Comparison of ENCODE assay signal across 8 mouse cellular contexts in the genomic region with DNA sequence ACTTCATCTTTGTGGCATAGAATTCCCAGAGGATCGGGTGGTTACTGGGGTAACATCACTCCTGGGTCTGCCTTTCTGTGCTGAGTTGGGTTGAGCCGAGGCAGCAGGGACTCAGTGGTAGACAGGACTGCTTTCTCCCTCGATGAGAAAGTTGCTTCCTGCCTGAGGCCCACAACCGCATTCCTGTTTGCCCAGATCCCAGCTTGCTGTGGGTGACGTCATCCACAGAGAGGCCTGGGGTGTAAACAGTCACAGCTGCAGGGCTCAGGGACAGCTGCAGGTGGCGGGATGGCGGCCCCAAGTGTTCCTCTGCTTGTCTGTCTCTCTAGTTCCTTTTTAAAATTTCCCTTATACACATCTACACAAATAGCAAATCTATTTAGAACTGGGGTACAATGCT. TPM values are rescaled to one million over a fixed set of nuclear protein-coding genes. Genes with fewer than 3 reads are reported as not detected.
DNase-seq lines count a peak whose midpoint lies in the region; ATAC-seq and TF ChIP-seq lines count a peak whose summit lies in the region.

No protein-coding gene starts in this region.

- TF ChIP-seq POLR2A in testis, adult 2 months (IDR thresholded peaks at IDR 0.05; ENCODE audit: control insufficient read depth, low read depth, low read length): no peak

- WGBS in embryonic facial prominence, embryonic 11.5 days: 7% methylated on average over 7 of the region's 7 CpGs
- 11% methylated on average over 7 of the region's 7 CpGs for WGBS in kidney, embryonic 14.5 days
- 14% methylated on average over 7 of the region's 7 CpGs for WGBS in liver, embryonic 11.5 days
- 3% methylated on average over 7 of the region's 7 CpGs for WGBS in midbrain, postnatal 0 days
- 3% methylated on average over 7 of the region's 7 CpGs for WGBS in stomach, embryonic 16.5 days

- DNase-seq in testis, postnatal 10 days (ENCODE audit: low spot score): no peak
- peak; percentile 72 for DNase-seq in embryonic facial prominence, embryonic 11.5 days (ENCODE audit: low spot score)
- peak; percentile 79 to 86 for DNase-seq in heart, adult 9 months (ENCODE audit: low spot score in 2 of 2)
- DNase-seq in liver, embryonic 11.5 days (ENCODE audit: low spot score): no peak
- DNase-seq in midbrain, postnatal 0 days (ENCODE audit: low spot score): peak; percentile 71

- no peak overlapping the region for H3K4me3 ChIP-seq in testis, adult 2 months (ENCODE audit: control insufficient read depth, low read depth, low read length)
- H3K4me3 ChIP-seq in embryonic facial prominence, embryonic 11.5 days (ENCODE audit: low read depth, low read length): no peak overlapping the region
- H3K4me3 ChIP-seq in kidney, embryonic 14.5 days (ENCODE audit: low read length): no peak overlapping the region
- H3K4me3 ChIP-seq in liver, embryonic 11.5 days (ENCODE audit: low read depth, low read length): no peak overlapping the region
- no peak overlapping the region for H3K4me3 ChIP-seq in midbrain, postnatal 0 days (ENCODE audit: low read depth, low read length)
- H3K4me3 ChIP-seq in stomach, embryonic 16.5 days (replicated peaks; ENCODE audit: low read length): peak overlapping the region; percentile 2

- no peak for TF ChIP-seq CTCF in testis, adult 2 months (IDR thresholded peaks at IDR 0.05; ENCODE audit: control insufficient read depth, insufficient read depth, insufficient replicate concordance, low read depth, low read length)
- peak; percentile 24 for TF ChIP-seq CTCF in midbrain, postnatal 0 days (IDR thresholded peaks at IDR 0.05)

- H3K27ac ChIP-seq in testis, adult 2 months (ENCODE audit: control insufficient read depth, insufficient read depth, low read depth, low read length): 0 out of 2 replicates have a peak overlapping the region, but pooled peaks have one; percentile 9
- H3K27ac ChIP-seq in embryonic facial prominence, embryonic 11.5 days (replicated peaks; ENCODE audit: low read depth, low read length): peak overlapping the region; percentile 62
- H3K27ac ChIP-seq in kidney, embryonic 14.5 days (ENCODE audit: low read depth, low read length): peak overlapping the region; percentile 71; the same call in 1 of the 2 replicates
- H3K27ac ChIP-seq in liver, embryonic 11.5 days (ENCODE audit: low read depth, low read length): peak overlapping the region; percentile 28
- H3K27ac ChIP-seq in midbrain, postnatal 0 days (ENCODE audit: low read depth, low read length): peak overlapping the region; percentile 68
- peak overlapping the region; percentile 90 for H3K27ac ChIP-seq in stomach, embryonic 16.5 days (ENCODE audit: low read length)

- ATAC-seq in embryonic facial prominence, embryonic 11.5 days (replicated peaks; ENCODE audit: insufficient number of reproducible peaks, low FRiP score, low TSS enrichment, low read depth): peak; percentile 58; the same call in 1 of the 2 replicates
- peak; percentile 51 for ATAC-seq in kidney, embryonic 14.5 days (ENCODE audit: low FRiP score, low TSS enrichment)
- peak; percentile 41; the same call in 1 of the 2 replicates for ATAC-seq in liver, embryonic 11.5 days (replicated peaks; ENCODE audit: low FRiP score)
- no peak for ATAC-seq in midbrain, postnatal 0 days (ENCODE audit: low FRiP score)
- peak; percentile 85 for ATAC-seq in stomach, embryonic 16.5 days (ENCODE audit: insufficient read depth, low FRiP score)

- peak overlapping the region; percentile 11 for H3K4me2 ChIP-seq in embryonic facial prominence, embryonic 11.5 days (ENCODE audit: low read depth, low read length)
- H3K4me2 ChIP-seq in kidney, embryonic 14.5 days (replicated peaks; ENCODE audit: low read depth, low read length): peak overlapping the region; percentile 6; the same call in 1 of the 2 replicates
- peak overlapping the region; percentile 46 for H3K4me2 ChIP-seq in liver, embryonic 11.5 days
- H3K4me2 ChIP-seq in midbrain, postnatal 0 days (ENCODE audit: low read depth, low read length, poor library complexity, severe bottlenecking): peak overlapping the region; percentile 26; the same call in 1 of the 2 replicates
- H3K4me2 ChIP-seq in stomach, embryonic 16.5 days (ENCODE audit: low read depth, low read length): peak overlapping the region; percentile 44

- H3K36me3 ChIP-seq in testis, adult 2 months (ENCODE audit: control insufficient read depth, insufficient read depth, low read length): no peaks in the 10 kb centered on the region
- H3K36me3 ChIP-seq in embryonic facial prominence, embryonic 11.5 days (replicated peaks; ENCODE audit: control insufficient read depth, insufficient read depth, low read depth, low read length): no peaks in the 10 kb centered on the region
- H3K36me3 ChIP-seq in kidney, embryonic 14.5 days (ENCODE audit: control insufficient read depth, insufficient read depth, low read length): no peaks in the 10 kb centered on the region
- no peaks in the 10 kb centered on the region; the same call in 1 of the 2 replicates for H3K36me3 ChIP-seq in liver, embryonic 11.5 days (ENCODE audit: control insufficient read depth, insufficient read depth, low read length)
- no peaks in the 10 kb centered on the region for H3K36me3 ChIP-seq in midbrain, postnatal 0 days (ENCODE audit: insufficient read depth, low read length)
- H3K36me3 ChIP-seq in stomach, embryonic 16.5 days (ENCODE audit: control insufficient read depth, insufficient read depth, low read length): no peaks in the 10 kb centered on the region

- H3K4me1 ChIP-seq in testis, adult 2 months (ENCODE audit: control insufficient read depth, insufficient read depth, low read length): peaks cover 8% of the 10 kb centered on the region
- peaks cover 13% of the 10 kb centered on the region for H3K4me1 ChIP-seq in embryonic facial prominence, embryonic 11.5 days (ENCODE audit: control insufficient read depth, insufficient read depth, low read length)
- peaks cover 19% of the 10 kb centered on the region for H3K4me1 ChIP-seq in kidney, embryonic 14.5 days (ENCODE audit: control insufficient read depth, insufficient read depth, low read length)
- H3K4me1 ChIP-seq in liver, embryonic 11.5 days (replicated peaks; ENCODE audit: control insufficient read depth, insufficient read depth, low read length): peaks cover 47% of the 10 kb centered on the region
- peaks cover 13% of the 10 kb centered on the region for H3K4me1 ChIP-seq in midbrain, postnatal 0 days (ENCODE audit: insufficient read depth, low read length)
- peaks cover 66% of the 10 kb centered on the region for H3K4me1 ChIP-seq in stomach, embryonic 16.5 days (ENCODE audit: control insufficient read depth, insufficient read depth, low read length)

- H3K9ac ChIP-seq in embryonic facial prominence, embryonic 11.5 days (replicated peaks; ENCODE audit: low read length): peak overlapping the region; percentile 32; the same call in 1 of the 2 replicates
- no peak overlapping the region; the same call in 1 of the 2 replicates for H3K9ac ChIP-seq in kidney, embryonic 14.5 days (ENCODE audit: low read depth, low read length)
- H3K9ac ChIP-seq in liver, embryonic 11.5 days (ENCODE audit: low read depth, low read length): no peak overlapping the region
- 0 out of 2 replicates have a peak overlapping the region, but pooled peaks have one; percentile 3 for H3K9ac ChIP-seq in midbrain, postnatal 0 days (replicated peaks; ENCODE audit: low read length, poor library complexity, severe bottlenecking)
- peak overlapping the region; percentile 51 for H3K9ac ChIP-seq in stomach, embryonic 16.5 days (ENCODE audit: low read length)

- no peaks in the 10 kb centered on the region for H3K27me3 ChIP-seq in testis, adult 2 months (ENCODE audit: control insufficient read depth, insufficient read depth, low read length)
- no peaks in the 10 kb centered on the region for H3K27me3 ChIP-seq in embryonic facial prominence, embryonic 11.5 days (ENCODE audit: control insufficient read depth, insufficient read depth, low read length)
- no peaks in the 10 kb centered on the region for H3K27me3 ChIP-seq in kidney, embryonic 14.5 days (ENCODE audit: control insufficient read depth, insufficient read depth, low read length)
- no peaks in the 10 kb centered on the region for H3K27me3 ChIP-seq in liver, embryonic 11.5 days (replicated peaks; ENCODE audit: control insufficient read depth, insufficient read depth, low read length)
- no peaks in the 10 kb centered on the region for H3K27me3 ChIP-seq in midbrain, postnatal 0 days (ENCODE audit: insufficient read depth, low read length)
- H3K27me3 ChIP-seq in stomach, embryonic 16.5 days (ENCODE audit: control insufficient read depth, insufficient read depth, low read length): no peaks in the 10 kb centered on the region

- no peaks in the 10 kb centered on the region for H3K9me3 ChIP-seq in embryonic facial prominence, embryonic 11.5 days (replicated peaks; ENCODE audit: control insufficient read depth, low read length)
- H3K9me3 ChIP-seq in kidney, embryonic 14.5 days (ENCODE audit: control insufficient read depth, low read length): no peaks in the 10 kb centered on the region
- H3K9me3 ChIP-seq in liver, embryonic 11.5 days (ENCODE audit: control insufficient read depth, low read length): no peaks in the 10 kb centered on the region
- no peaks in the 10 kb centered on the region for H3K9me3 ChIP-seq in midbrain, postnatal 0 days (ENCODE audit: low read length)
- no peaks in the 10 kb centered on the region for H3K9me3 ChIP-seq in stomach, embryonic 16.5 days (replicated peaks; ENCODE audit: control insufficient read depth, low read length)

RNA-seq across cellular contexts. Expression of gene Prrc2b, which starts 16.9 kb away (rescaled TPM):
- polyA plus RNA-seq in testis, adult 2 months (2012; rRNA removed): 5.5 and 5.7 TPM in 2 replicates
- polyA plus RNA-seq in embryonic facial prominence, embryonic 11.5 days (2014; fragmentation: Nextera tagmentation; extraction: Ambion mirVana): 46.2 and 48.6 TPM in 2 replicates
- 65.8 and 73.1 TPM in 2 replicates for polyA plus RNA-seq in kidney, embryonic 14.5 days (2014; fragmentation: Nextera tagmentation; extraction: Ambion mirVana)
- 37.8 and 48.1 TPM in 2 replicates for polyA plus RNA-seq in liver, embryonic 11.5 days (2014; fragmentation: Nextera tagmentation; extraction: Ambion mirVana)
- total RNA-seq in midbrain, postnatal 0 days (2014; rRNA removed): 164 and 215 TPM in 2 replicates
- 51.5 and 65.9 TPM in 2 replicates for polyA plus RNA-seq in midbrain, postnatal 0 days (2015; fragmentation: Nextera tagmentation; extraction: Ambion mirVana)
- polyA plus RNA-seq in stomach, embryonic 16.5 days (2015; fragmentation: Nextera tagmentation; extraction: Ambion mirVana): 22.7 and 27.3 TPM in 2 replicates

Comparison
In these comparisons a context has a peak if more than half of its experiments do, and no peak if none do; other contexts are left out.
1. H3K27ac ChIP-seq: peak in every context shown above with its lines; median percentile 90 in stomach, embryonic 16.5 days; 71 in kidney, embryonic 14.5 days; 68 in midbrain, postnatal 0 days; 62 in embryonic facial prominence, embryonic 11.5 days; 28 in liver, embryonic 11.5 days; 9 in testis, adult 2 months.
2. DNase-seq: peak in embryonic facial prominence, embryonic 11.5 days (single experiment), heart, adult 9 months (2 of 2) and midbrain, postnatal 0 days (single experiment); none in testis, postnatal 10 days (single experiment) and liver, embryonic 11.5 days (single experiment).
3. H3K9ac ChIP-seq: peak in embryonic facial prominence, embryonic 11.5 days (single experiment), midbrain, postnatal 0 days (single experiment) and stomach, embryonic 16.5 days (single experiment); none in kidney, embryonic 14.5 days (single experiment) and liver, embryonic 11.5 days (single experiment).
4. Peak in every context shown above with its lines, with median percentiles within 50 percentile points of each other: H3K4me2 ChIP-seq.